Mouse (Mus musculus) embryonic facial prominence, embryonic 13.5 days (tissue): ENCODE data around the gene Troap. TPM values are rescaled to one million over a fixed set of nuclear protein-coding genes. Genes with fewer than 3 reads are reported as not detected.
"Not testable (repeated sequence)": the region's sequence is repeated elsewhere in the genome, so short reads cannot be mapped to it uniquely, and the experiment has no call there.

ENCODE experiments used
- ATAC-seq: fragments of 200-750 bp; cut with Nextera tagmentation; 2 replicates; pipeline ENCODE4 v1.8.0; 2017; ENCODE audit warnings: low read depth; ENCODE audit not compliant: insufficient number of reproducible peaks, insufficient read depth, low FRiP score, low TSS enrichment
- H3K27ac ChIP-seq: fragments of 300-500 bp; sonication (generic); 2 replicates; pipeline ENCODE4 v1.5.1; 2015; ENCODE audit warnings: moderate library complexity, mild to moderate bottlenecking, inconsistent platforms
- H3K27me3 ChIP-seq: fragments of 300-500 bp; sonication (generic); 2 replicates; pipeline ENCODE4 v1.6.1; 2015; ENCODE audit warnings: mild to moderate bottlenecking, inconsistent platforms
- H3K36me3 ChIP-seq: fragments of 300-500 bp; sonication (generic); 2 replicates; pipeline ENCODE4 v1.6.1; 2015; ENCODE audit warnings: mild to moderate bottlenecking, inconsistent platforms
- H3K4me1 ChIP-seq: fragments of 300-500 bp; sonication (generic); 2 replicates; pipeline ENCODE4 v1.6.1; 2015; ENCODE audit warnings: inconsistent platforms
- H3K4me2 ChIP-seq: fragments of 300-500 bp; sonication (generic); 2 replicates; pipeline ENCODE4 v1.6.1; 2015; ENCODE audit warnings: moderate library complexity, mild to moderate bottlenecking, inconsistent platforms
- H3K4me3 ChIP-seq: fragments of 300-500 bp; sonication (generic); 2 replicates; pipeline ENCODE4 v1.5.1; 2015; ENCODE audit warnings: mild to moderate bottlenecking, inconsistent platforms
- H3K9ac ChIP-seq: fragments of 300-500 bp; sonication (generic); 2 replicates; pipeline ENCODE4 v1.6.1; 2015; ENCODE audit warnings: mild to moderate bottlenecking, inconsistent platforms
- H3K9me3 ChIP-seq: fragments of 300-500 bp; sonication (generic); 2 replicates; pipeline ENCODE4 v1.6.1; 2016; ENCODE audit warnings: inconsistent platforms
- WGBS: fragments of 180-500 bp; shearing (Covaris S2); methylation state at CpG from one replicate; pipeline ENCODE4 v1.1.7; 2015; ENCODE audit warnings: mixed read lengths; 5-methylcytosine and 5-hydroxymethylcytosine counted together
- polyA plus RNA-seq: library from polyadenylated mRNA; unstranded; fragments of >200 nt; fragmentation: Nextera tagmentation; extraction: Ambion mirVana; gene quantifications from 2 replicates; pipeline ENCODE4 v1.2.1, GENCODE M21; 2015

The Troap gene
- polyA plus RNA-seq, 1 experiment from 2014 or later: 41.1 TPM

- WGBS: 31% methylated on average over 3 of the region's 3 CpGs
- H3K4me3 ChIP-seq: no peak overlapping the region
- H3K9ac ChIP-seq: no peak overlapping the region
- no peak overlapping the region for H3K4me2 ChIP-seq
- H3K36me3 ChIP-seq: no peaks in the 10 kb centered on the region
- no peak overlapping the region for H3K27ac ChIP-seq
- H3K4me1 ChIP-seq: peaks cover 13% of the 10 kb centered on the region
- no peak for ATAC-seq
- no peaks in the 10 kb centered on the region for H3K9me3 ChIP-seq
- no peaks in the 10 kb centered on the region for H3K27me3 ChIP-seq
These were observed 29.5 kb upstream of the Troap start for GRCm38 (mm10) chr15:99044854-99045253.

DNA sequence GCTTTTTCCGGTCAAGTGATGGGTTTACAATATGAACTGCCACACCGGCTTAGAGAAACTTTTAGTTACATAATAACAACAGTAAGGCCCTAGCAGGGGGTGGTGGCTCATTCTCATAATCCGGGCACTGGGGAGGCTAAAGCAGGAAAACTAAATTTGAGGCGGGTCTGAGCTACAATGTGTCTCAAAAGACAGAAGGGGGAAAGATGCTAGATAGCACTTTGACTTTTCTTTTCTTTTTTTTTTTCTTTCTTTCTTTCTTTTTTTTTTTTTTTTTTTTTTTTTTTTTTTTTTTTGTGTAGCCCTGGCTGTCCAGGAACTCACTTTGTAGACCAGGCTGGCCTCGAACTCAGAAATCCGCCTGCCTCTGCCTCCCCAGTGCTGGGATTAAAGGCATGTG, 28.6 kb upstream of the Troap start:
- H3K4me2 ChIP-seq, ATAC-seq, H3K9me3 ChIP-seq, H3K36me3 ChIP-seq, H3K9ac ChIP-seq, H3K27me3 ChIP-seq, H3K4me3 ChIP-seq, H3K27ac ChIP-seq: not testable (repeated sequence)
- WGBS: 85% methylated on average over 6 of the region's 6 CpGs
- H3K4me1 ChIP-seq: peaks cover 10% of the 10 kb centered on the region

- no peak overlapping the region for H3K4me2 ChIP-seq
- ATAC-seq: no peak
- peaks cover 33% of the 10 kb centered on the region for H3K27me3 ChIP-seq
- 37% methylated on average over 13 of the region's 13 CpGs for WGBS
- no peak overlapping the region for H3K9ac ChIP-seq
- H3K4me1 ChIP-seq: peaks cover 8% of the 10 kb centered on the region
- no peak overlapping the region for H3K4me3 ChIP-seq
- H3K9me3 ChIP-seq: no peaks in the 10 kb centered on the region
- H3K36me3 ChIP-seq: no peaks in the 10 kb centered on the region
- H3K27ac ChIP-seq: no peak overlapping the region
These were observed 24.7 kb upstream of the Troap start for GRCm38 (mm10) chr15:99049473-99050253.

DNA sequence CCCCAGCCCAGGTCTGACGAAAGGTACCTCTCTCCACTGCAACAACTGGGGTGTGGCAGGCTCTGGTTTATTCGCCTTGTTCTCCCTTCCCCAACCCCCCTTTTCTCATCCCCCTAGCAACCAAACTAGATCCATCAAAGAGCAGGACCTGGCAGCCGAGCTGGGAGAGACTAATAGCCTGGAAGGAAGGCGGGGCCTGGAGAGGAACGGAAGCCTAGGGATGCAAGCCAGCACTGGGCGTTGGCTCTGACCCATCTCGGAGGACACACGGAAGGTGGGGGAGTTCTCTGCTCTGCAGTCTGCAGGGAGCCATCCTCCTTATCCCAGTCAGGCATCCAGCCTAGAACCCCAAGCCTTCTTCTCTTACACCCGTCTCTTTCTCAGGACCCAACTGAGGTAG, 21.0 kb upstream of the Troap start:
- Histone ChIP-seq H3K4me3 (no peak overlapping the region), H3K27me3 (peaks cover 70% of the 10 kb centered on the region), H3K4me1 (peaks cover 32% of the 10 kb centered on the region), H3K27ac (no peak overlapping the region), H3K9me3 (no peaks in the 10 kb centered on the region), H3K9ac (0 out of 2 replicates have a peak overlapping the region, but pooled peaks have one; percentile 32), H3K4me2 (no peak overlapping the region), H3K36me3 (no peaks in the 10 kb centered on the region)
- WGBS: 9% methylated on average over 9 of the region's 9 CpGs
- ATAC-seq: no peak

- peaks cover 87% of the 10 kb centered on the region for H3K27me3 ChIP-seq
- peak within 1 kb of the TSS; percentile 42 for H3K4me3 ChIP-seq
- no peaks in the 10 kb centered on the region for H3K36me3 ChIP-seq
- H3K4me2 ChIP-seq: peak within 1 kb of the TSS; percentile 72
- peaks cover 32% of the 10 kb centered on the region for H3K4me1 ChIP-seq
- H3K9me3 ChIP-seq: no peaks in the 10 kb centered on the region
- no peak for ATAC-seq
- peak within 1 kb of the TSS; percentile 56 for H3K9ac ChIP-seq
- 1% methylated on average over 28 of the region's 30 CpGs for WGBS
- H3K27ac ChIP-seq: no peak within 1 kb of the TSS
These were observed 19.3 kb upstream of the Troap start, which contains the start of gene Prph for GRCm38 (mm10) chr15:99055040-99055439. Gene Prph, plus strand, starts transcription at chr15:99055174.

DNA sequence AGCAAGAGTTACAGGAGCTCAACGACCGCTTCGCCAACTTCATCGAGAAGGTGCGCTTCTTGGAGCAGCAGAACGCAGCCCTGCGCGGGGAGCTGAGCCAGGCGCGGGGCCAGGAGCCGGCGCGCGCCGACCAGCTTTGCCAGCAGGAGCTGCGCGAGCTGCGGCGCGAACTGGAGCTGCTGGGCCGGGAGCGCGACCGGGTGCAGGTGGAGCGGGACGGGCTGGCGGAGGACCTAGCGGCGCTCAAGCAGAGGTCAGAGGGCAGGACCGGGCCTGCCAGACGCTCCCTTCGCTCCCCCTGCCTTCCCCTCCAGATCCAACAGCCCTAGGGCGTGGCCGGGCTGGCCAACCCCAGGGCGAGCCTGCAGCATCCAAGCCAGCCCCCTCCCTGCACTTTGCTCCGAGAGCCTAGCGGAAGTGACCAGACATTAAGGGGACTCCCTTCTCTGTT, 18.8 kb upstream of the Troap start:
- H3K9ac ChIP-seq: peak overlapping the region; percentile 56
- ATAC-seq: no peak; the same call in 1 of the 2 replicates
- WGBS: under 1% methylated on average over 34 of the region's 37 CpGs

DNA sequence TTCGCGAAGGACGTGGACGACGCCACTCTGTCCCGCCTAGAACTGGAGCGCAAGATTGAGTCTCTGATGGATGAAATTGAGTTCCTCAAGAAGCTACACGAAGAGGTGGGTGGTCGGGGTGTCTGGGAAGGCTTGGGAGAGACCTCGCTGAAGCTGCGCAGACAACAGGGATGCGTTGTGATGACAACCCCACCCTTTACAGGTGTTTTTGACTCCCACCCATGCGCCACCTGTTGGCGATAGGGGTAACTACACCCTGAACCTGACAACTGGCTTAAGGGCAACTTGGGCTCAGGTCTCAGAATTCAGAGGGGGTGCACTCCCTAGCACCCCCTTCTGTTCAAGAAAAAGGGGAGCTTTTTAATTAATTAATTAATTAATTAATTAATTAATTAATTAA, 18.0 kb upstream of the Troap start:
- no peak overlapping the region for H3K27ac ChIP-seq
- peak overlapping the region; percentile 72 for H3K4me2 ChIP-seq
- H3K4me1 ChIP-seq: peaks cover 32% of the 10 kb centered on the region
- peaks cover 94% of the 10 kb centered on the region for H3K27me3 ChIP-seq
- 3% methylated on average over 14 of the region's 14 CpGs for WGBS
- no peaks in the 10 kb centered on the region for H3K36me3 ChIP-seq
- no peak for ATAC-seq
- no peaks in the 10 kb centered on the region for H3K9me3 ChIP-seq
- no peak overlapping the region for H3K9ac ChIP-seq
- H3K4me3 ChIP-seq: peak overlapping the region; percentile 42

More for the DNA sequence above, 18.8 kb upstream of the Troap start:
- no peak overlapping the region for H3K27ac ChIP-seq
- H3K4me3 ChIP-seq: peak overlapping the region; percentile 42
- H3K36me3 ChIP-seq: no peaks in the 10 kb centered on the region
- peaks cover 92% of the 10 kb centered on the region for H3K27me3 ChIP-seq
- peaks cover 32% of the 10 kb centered on the region for H3K4me1 ChIP-seq
- no peaks in the 10 kb centered on the region for H3K9me3 ChIP-seq
- H3K4me2 ChIP-seq: peak overlapping the region; percentile 72

DNA sequence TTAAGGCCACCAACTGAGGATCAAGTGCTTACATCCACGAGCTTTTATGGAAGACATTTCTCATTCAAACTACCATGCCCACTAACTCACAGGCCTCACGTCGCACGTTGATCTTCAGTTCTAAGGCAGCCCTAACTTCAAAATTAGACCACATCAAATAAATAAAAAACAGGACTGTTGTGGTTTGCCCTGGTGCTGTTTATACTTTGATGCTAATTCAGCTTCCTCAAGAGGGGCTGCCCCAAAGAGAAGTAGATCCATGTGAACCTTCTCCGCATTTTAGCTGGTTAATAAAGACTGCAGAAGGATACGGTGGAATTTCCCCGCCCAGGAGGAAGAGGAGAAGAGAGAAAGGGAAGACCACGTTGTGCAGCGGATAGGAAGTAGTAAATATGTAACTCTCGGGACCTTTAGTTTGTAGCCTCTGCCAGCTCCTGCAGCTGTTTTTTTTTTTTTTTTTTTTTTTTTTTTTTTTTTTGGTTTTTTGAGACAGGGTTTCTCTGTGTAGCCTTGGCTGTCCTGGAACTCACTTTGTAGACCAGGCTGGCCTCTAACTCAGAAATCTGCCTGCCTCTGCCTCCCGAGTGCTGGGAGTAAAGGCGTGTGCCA, 8.7 kb upstream of the Troap start:
- H3K27me3 ChIP-seq: peaks cover 32% of the 10 kb centered on the region
- H3K9me3 ChIP-seq: no peaks in the 10 kb centered on the region
- no peak overlapping the region for H3K9ac ChIP-seq
- no peaks in the 10 kb centered on the region for H3K4me1 ChIP-seq
- no peak for ATAC-seq
- 60% methylated on average over 12 of the region's 12 CpGs for WGBS
- H3K27ac ChIP-seq: no peak overlapping the region
- H3K4me3 ChIP-seq: no peak overlapping the region
- no peaks in the 10 kb centered on the region for H3K36me3 ChIP-seq
- H3K4me2 ChIP-seq: no peak overlapping the region

DNA sequence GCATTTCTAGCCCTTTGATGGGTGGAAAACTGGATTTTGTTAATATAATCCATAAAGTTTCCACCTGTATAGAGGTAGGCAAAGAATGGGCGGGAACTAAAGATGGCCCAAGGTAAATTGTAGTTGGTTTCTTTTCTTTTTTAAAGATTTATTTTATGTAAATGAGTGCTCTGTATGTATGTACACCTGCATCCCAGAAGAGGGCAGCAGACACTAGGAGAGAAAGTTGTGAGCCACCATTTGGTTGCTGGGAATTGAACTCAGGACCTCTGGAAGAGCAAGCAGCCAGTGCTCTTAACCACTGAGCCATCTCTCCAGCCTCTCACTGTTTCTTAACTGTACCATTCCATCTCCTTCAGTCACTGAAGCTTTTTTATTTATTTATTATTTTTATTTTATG, 2.4 kb upstream of the Troap start:
- H3K9me3 ChIP-seq: no peaks in the 10 kb centered on the region
- H3K9ac ChIP-seq: no peak overlapping the region
- H3K27me3 ChIP-seq: peaks cover 8% of the 10 kb centered on the region
- H3K4me3 ChIP-seq: no peak overlapping the region
- no peak for ATAC-seq
- no peak overlapping the region for H3K4me2 ChIP-seq
- no peak overlapping the region for H3K27ac ChIP-seq
- H3K36me3 ChIP-seq: peaks cover 5% of the 10 kb centered on the region; the same call in 1 of the 2 replicates
- 73% methylated on average over 1 of the region's 1 CpGs for WGBS
- peaks cover 20% of the 10 kb centered on the region for H3K4me1 ChIP-seq

- H3K4me3 ChIP-seq: peak overlapping the region; percentile 69
- peak overlapping the region; percentile 94 for H3K27ac ChIP-seq
- H3K4me1 ChIP-seq: peaks cover 37% of the 10 kb centered on the region
- H3K4me2 ChIP-seq: peak overlapping the region; percentile 93
- H3K27me3 ChIP-seq: no peaks in the 10 kb centered on the region
- WGBS: under 1% methylated on average over 44 of the region's 44 CpGs
- peak overlapping the region; percentile 84 for H3K9ac ChIP-seq
- H3K9me3 ChIP-seq: no peaks in the 10 kb centered on the region
- peak; percentile 91 for ATAC-seq
- H3K36me3 ChIP-seq: peaks cover 23% of the 10 kb centered on the region
These were observed 392 bp downstream of the Troap start for GRCm38 (mm10) chr15:99074600-99075333.

GRCm38 (mm10) chr15:99076011-99076410, 1.6 kb downstream of the Troap start:
- not testable (repeated sequence) for H3K9me3 ChIP-seq, H3K27ac ChIP-seq, ATAC-seq, H3K27me3 ChIP-seq
- peaks cover 34% of the 10 kb centered on the region for H3K36me3 ChIP-seq
- 95% methylated on average over 3 of the region's 3 CpGs for WGBS
- H3K4me3 ChIP-seq: peak overlapping the region; percentile 69; the same call in 1 of the 2 replicates
- peak overlapping the region; percentile 84; the same call in 1 of the 2 replicates for H3K9ac ChIP-seq
- peaks cover 37% of the 10 kb centered on the region for H3K4me1 ChIP-seq
- H3K4me2 ChIP-seq: peak overlapping the region; percentile 93
